Mouse (Mus musculus) CH12.LX (cell line): ENCODE measurements around the gene Cldn9. TPM values are rescaled to one million over a fixed set of nuclear protein-coding genes. Genes with fewer than 3 reads are reported as not detected.

Source experiments
- DNase-seq: peaks from one replicate; pipeline ENCODE4 v3.0.0-alpha.2; 2013; ENCODE audit errors: extremely low read depth
- H3K27ac ChIP-seq: 2 replicates; pipeline ENCODE4 v1.5.1; 2012; ENCODE audit warnings: low read depth, mild to moderate bottlenecking, control low read depth, moderate library complexity; ENCODE audit not compliant: insufficient read depth
- H3K27me3 ChIP-seq: replicated peaks from 2 replicates; pipeline ENCODE3; 2012; ENCODE audit warnings: inconsistent platforms
- H3K36me3 ChIP-seq, 2 experiments: replicated peaks in 1 of 2; 2 replicates each; pipeline versions ENCODE3 to v1.6.1; 2012; ENCODE audit warnings: inconsistent platforms in 1 of 2, low read length in 1 of 2, mild to moderate bottlenecking in 1 of 2, mixed read lengths in 1 of 2, moderate library complexity in 1 of 2; ENCODE audit not compliant: control insufficient read depth in 1 of 2, insufficient read depth in 1 of 2
- H3K4me1 ChIP-seq, 2 experiments: 2 replicates each; pipeline ENCODE4 v1.6.1; 2012; ENCODE audit warnings: inconsistent platforms in 1 of 2, moderate library complexity in 1 of 2; ENCODE audit not compliant: insufficient read depth in 2 of 2, control insufficient read depth in 1 of 2
- H3K4me2 ChIP-seq: 2 replicates; pipeline ENCODE4 v1.6.1; 2012; ENCODE audit warnings: low read depth, mild to moderate bottlenecking, control low read depth; ENCODE audit not compliant: poor library complexity, insufficient read depth, severe bottlenecking
- H3K4me3 ChIP-seq, 3 experiments: fragments of 150-350 bp in 1 of 3; sonication (generic) in 1 of 3; replicated peaks in 1 of 3; 2 replicates each; pipeline versions ENCODE3 to v1.5.1; 2011 to 2012; ENCODE audit warnings: low read depth in 2 of 3, low read length in 2 of 3, mild to moderate bottlenecking in 2 of 3, moderate library complexity in 2 of 3, control low read depth in 1 of 3, improper control_type of control experiment in 1 of 3, inconsistent platforms in 1 of 3, mixed read lengths in 1 of 3; ENCODE audit not compliant: poor library complexity in 1 of 3
- H3K79me2 ChIP-seq: replicated peaks from 2 replicates; pipeline ENCODE4 v1.6.1; 2012; ENCODE audit warnings: mild to moderate bottlenecking, moderate library complexity; ENCODE audit not compliant: control insufficient read depth, poor library complexity, insufficient read depth, severe bottlenecking; ENCODE audit errors: extremely low read depth
- H3K9ac ChIP-seq: 2 replicates; pipeline ENCODE4 v1.6.1; 2012; ENCODE audit warnings: low read depth, mild to moderate bottlenecking, control low read depth, moderate library complexity; ENCODE audit not compliant: insufficient read depth
- H3K9me3 ChIP-seq: replicated peaks from 2 replicates; pipeline ENCODE3; 2012; ENCODE audit warnings: low read length, inconsistent platforms, mixed read lengths
- BHLHE40 ChIP-seq: IDR thresholded peaks from 2 replicates; pipeline ENCODE4 v1.6.1; 2011; ENCODE audit warnings: mild to moderate bottlenecking, low read depth, low read length, improper control_type of control experiment
- CHD2 ChIP-seq: IDR thresholded peaks from 2 replicates; pipeline ENCODE4 v1.6.1; 2011; ENCODE audit warnings: low read length, improper control_type of control experiment
- ELF1 ChIP-seq: IDR thresholded peaks from 2 replicates; pipeline ENCODE4 v1.6.1; 2014; ENCODE audit warnings: low read depth, mild to moderate bottlenecking, inconsistent platforms, low read length, improper control_type of control experiment
- EP300 ChIP-seq: IDR thresholded peaks from 2 replicates; pipeline ENCODE4 v1.6.1; 2011; ENCODE audit warnings: low read length, improper control_type of control experiment
- ETS1 ChIP-seq: conservative IDR thresholded peaks from 2 replicates; pipeline ENCODE4 v1.6.1; 2012; ENCODE audit warnings: low read depth, mild to moderate bottlenecking, inconsistent platforms, low read length, improper control_type of control experiment, moderate library complexity
- GABPA ChIP-seq: IDR thresholded peaks from 2 replicates; pipeline ENCODE4 v1.6.1; 2012; ENCODE audit warnings: low read depth, low read length, improper control_type of control experiment, inconsistent platforms; ENCODE audit not compliant: insufficient replicate concordance
- HCFC1 ChIP-seq: IDR thresholded peaks from 2 replicates; pipeline ENCODE4 v1.6.1; 2012; ENCODE audit warnings: low read depth, mild to moderate bottlenecking, inconsistent platforms, low read length, improper control_type of control experiment
- IRF4 ChIP-seq: IDR thresholded peaks from 2 replicates; pipeline ENCODE4 v1.6.1; 2014; ENCODE audit warnings: low read depth, mild to moderate bottlenecking, inconsistent platforms, low read length, improper control_type of control experiment
- JUN ChIP-seq: IDR thresholded peaks from 2 replicates; pipeline ENCODE4 v1.6.1; 2011; ENCODE audit warnings: low read depth, mild to moderate bottlenecking, low read length, improper control_type of control experiment, moderate library complexity; ENCODE audit not compliant: insufficient read depth
- JUND ChIP-seq: conservative IDR thresholded peaks from 2 replicates; pipeline ENCODE4 v1.6.1; 2011; ENCODE audit warnings: low read depth, low read length, improper control_type of control experiment
- KAT2A ChIP-seq: IDR thresholded peaks from 2 replicates; pipeline ENCODE4 v1.6.1; 2012; ENCODE audit warnings: low read length, improper control_type of control experiment, inconsistent platforms; ENCODE audit not compliant: insufficient replicate concordance
- MAZ ChIP-seq: IDR thresholded peaks from 2 replicates; pipeline ENCODE4 v1.6.1; 2012; ENCODE audit warnings: low read depth, mild to moderate bottlenecking, inconsistent platforms, low read length, improper control_type of control experiment, moderate library complexity
- MEF2A ChIP-seq: IDR thresholded peaks from 2 replicates; pipeline ENCODE4 v1.6.1; 2014; ENCODE audit warnings: low read depth, mild to moderate bottlenecking, inconsistent platforms, low read length, improper control_type of control experiment, borderline replicate concordance
- NELFE ChIP-seq: IDR thresholded peaks from 2 replicates; pipeline ENCODE4 v1.6.1; 2011; ENCODE audit warnings: low read depth, low read length, improper control_type of control experiment
- NRF1 ChIP-seq: IDR thresholded peaks from 2 replicates; pipeline ENCODE4 v1.6.1; 2014; ENCODE audit warnings: low read depth, mild to moderate bottlenecking, inconsistent platforms, low read length, improper control_type of control experiment, moderate library complexity
- POLR2A ChIP-seq: IDR thresholded peaks from 2 replicates; pipeline ENCODE4 v1.6.1; 2011; ENCODE audit warnings: low read depth, mild to moderate bottlenecking, improper control_type of control experiment, low read length
- RAD21 ChIP-seq: IDR thresholded peaks from 2 replicates; pipeline ENCODE4 v1.6.1; 2011; ENCODE audit warnings: low read depth, mild to moderate bottlenecking, low read length, improper control_type of control experiment, moderate library complexity
- RCOR1 ChIP-seq: conservative IDR thresholded peaks from 2 replicates; pipeline ENCODE4 v1.6.1; 2012; ENCODE audit warnings: low read depth, mild to moderate bottlenecking, inconsistent platforms, low read length, improper control_type of control experiment
- SIN3A ChIP-seq: IDR thresholded peaks from 2 replicates; pipeline ENCODE4 v1.6.1; 2012; ENCODE audit warnings: low read length, improper control_type of control experiment, inconsistent platforms
- TBP ChIP-seq: conservative IDR thresholded peaks from 2 replicates; pipeline ENCODE4 v1.6.1; 2011; ENCODE audit warnings: low read depth, low read length, improper control_type of control experiment
- TCF12 ChIP-seq: IDR thresholded peaks from 2 replicates; pipeline ENCODE4 v1.6.1; 2014; ENCODE audit warnings: low read depth, mild to moderate bottlenecking, inconsistent platforms, low read length, improper control_type of control experiment
- UBTF ChIP-seq: IDR thresholded peaks from 2 replicates; pipeline ENCODE4 v1.6.1; 2012; ENCODE audit warnings: low read depth, mild to moderate bottlenecking, inconsistent platforms, low read length, improper control_type of control experiment, moderate library complexity
- USF2 ChIP-seq: conservative IDR thresholded peaks from 2 replicates; pipeline ENCODE4 v1.6.1; 2011; ENCODE audit warnings: low read depth, low read length, improper control_type of control experiment
- ZKSCAN1 ChIP-seq: IDR thresholded peaks from 2 replicates; pipeline ENCODE4 v1.6.1; 2012; ENCODE audit warnings: low read depth, inconsistent platforms, low read length, improper control_type of control experiment, borderline replicate concordance
- ZMIZ1 ChIP-seq: IDR thresholded peaks from 2 replicates; pipeline ENCODE4 v1.6.1; 2012; ENCODE audit warnings: low read depth, mild to moderate bottlenecking, inconsistent platforms, low read length, improper control_type of control experiment
- ZNF384 ChIP-seq: IDR thresholded peaks from 2 replicates; pipeline ENCODE4 v1.6.1; 2012; ENCODE audit warnings: low read depth, low read length, improper control_type of control experiment, inconsistent platforms
- dilution Hi-C: fragments of 300-500 bp; cut with MboI; formaldehyde crosslinking; loops from 2 replicates; pipeline ENCODE4 v1.14.3; 2020; ENCODE audit warnings: low sequenced_read_pairs; ENCODE audit not compliant: extremely low pct_unique_long_range_greater_than_20kb, extremely low pct_ligation_motif_present
- in situ Hi-C: fragments of 300-500 bp; cut with MboI; formaldehyde crosslinking; loops from 3 replicates; pipeline ENCODE4 v1.14.3; 2019; ENCODE audit warnings: low sequenced_read_pairs, low pct_ligation_motif_present, low pct_unique_long_range_greater_than_20kb, mixed read lengths
- polyA plus RNA-seq: library from polyadenylated mRNA; unstranded; fragments of >175 nt; gene quantifications from 2 replicates; pipeline ENCODE4 v1.2.1, GENCODE M21; 2012; ENCODE audit warnings: low read depth; ENCODE audit not compliant: insufficient read length
- total RNA-seq, 2 experiments: library from RNA; depleted of rRNA; stranded (reverse); fragments of 300-350 nt in 1 of 2; fragments of >200 nt in 1 of 2; gene quantifications; 2 replicates each; pipeline ENCODE4 v1.2.3; 2012 to 2014

Cldn9 gene
- total and polyA plus RNA-seq, 3 experiments = not detected

GRCm38 (mm10) chr17:23699131-23700077 lies 15.6 kb upstream of the Cldn9 start:
- H3K9me3 ChIP-seq = no peaks in the 10 kb centered on the region
- TF ChIP-seq IRF4 (no peak), USF2 (no peak), ETS1 (no peak), MAZ (no peak), RCOR1 (no peak), RAD21 (no peak), HCFC1 (no peak), POLR2A (no peak), JUND (no peak), TCF12 (no peak), TBP (no peak)
- peak overlapping the region; percentile 68 for H3K4me2 ChIP-seq
- in situ Hi-C loops = loop anchor here (5.0 kb wide), 1 partner anchor 37 kb away; the partner anchor contains the start of gene Bicdl2
- H3K36me3 ChIP-seq = no peaks in the 10 kb centered on the region
- dilution Hi-C loops = no loop called here
- no peak for DNase-seq
- H3K27me3 ChIP-seq = peaks cover 87% of the 10 kb centered on the region
- H3K4me1 ChIP-seq = peaks cover 5 to 9% of the 10 kb centered on the region in 2 experiments
- no peak overlapping the region for H3K27ac ChIP-seq
- no peak overlapping the region for H3K9ac ChIP-seq
- H3K79me2 ChIP-seq = no peaks in the 10 kb centered on the region
- H3K4me3 ChIP-seq = peak overlapping the region in 2 of 3 experiments; percentile 7 to 40

DNA sequence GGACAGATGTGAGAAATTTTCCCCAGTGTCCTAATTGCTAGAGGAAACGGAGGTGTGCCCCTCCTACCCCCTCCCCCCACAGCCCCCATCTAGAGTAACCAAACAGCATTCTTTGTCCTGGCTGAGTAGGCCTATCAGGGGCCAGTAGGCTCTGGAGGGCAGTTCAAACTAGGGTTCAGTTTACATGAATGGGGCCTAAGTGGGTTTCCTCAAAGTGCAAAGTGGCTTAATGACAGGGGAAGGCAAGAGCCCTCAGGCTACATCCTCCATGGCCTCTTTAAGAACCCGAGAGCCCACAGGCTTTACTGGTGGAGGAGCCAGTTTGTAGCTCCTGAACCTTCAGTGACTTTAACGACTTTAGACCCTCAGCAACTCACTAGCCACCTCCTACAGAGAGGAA lies 12.0 kb upstream of the Cldn9 start:
- no peaks in the 10 kb centered on the region for H3K36me3 ChIP-seq
- DNase-seq = no peak
- TF ChIP-seq GABPA (no peak), NELFE (no peak), KAT2A (no peak), ETS1 (no peak), USF2 (no peak), JUN (no peak), SIN3A (no peak), ZKSCAN1 (no peak), HCFC1 (no peak), CHD2 (no peak), ZNF384 (no peak), MEF2A (no peak), JUND (no peak), EP300 (no peak), ELF1 (no peak), BHLHE40 (no peak), NRF1 (no peak), UBTF (no peak), ZMIZ1 (no peak)
- TF ChIP-seq, all 38 proteins: peak for 0
- Histone ChIP-seq H3K4me2 (no peak overlapping the region), H3K79me2 (no peaks in the 10 kb centered on the region), H3K4me3 (no peak overlapping the region), H3K9me3 (no peaks in the 10 kb centered on the region), H3K9ac (no peak overlapping the region), H3K27me3 (peaks cover 79% of the 10 kb centered on the region), H3K27ac (no peak overlapping the region), H3K4me1 (peaks cover 5 to 9% of the 10 kb centered on the region in 2 experiments)
- in situ Hi-C loops = no loop called here
- dilution Hi-C loops = no loop called here
